Mouse (Mus musculus): ENCODE results near the gene Wdr4. TPM values are rescaled to one million over a fixed set of nuclear protein-coding genes. Genes with fewer than 3 reads are reported as not detected.

Wdr4 gene
- polyA plus RNA-seq (2015; fragmentation: Nextera tagmentation; extraction: Ambion mirVana), result 32.7 and 34.9 TPM in 2 replicates

- H3K4me2 ChIP-seq (replicated peaks), result peak within 1 kb of the TSS; percentile 68
- H3K9me3 ChIP-seq (replicated peaks), result no peaks in the 10 kb centered on the region
- peaks cover 21% of the 10 kb centered on the region for H3K4me1 ChIP-seq
- ATAC-seq (ENCODE audit: insufficient number of reproducible peaks, low FRiP score, low TSS enrichment, low read depth), result peak; percentile 98
- peaks cover 21% of the 10 kb centered on the region; the same call in 1 of the 2 replicates for H3K36me3 ChIP-seq
- under 1% methylated on average over 45 of the region's 45 CpGs for WGBS
- H3K4me3 ChIP-seq (replicated peaks), result peak within 1 kb of the TSS; percentile 94
- peak within 1 kb of the TSS; percentile 89 for H3K27ac ChIP-seq (replicated peaks)
- H3K9ac ChIP-seq, result peak within 1 kb of the TSS; percentile 65
- H3K27me3 ChIP-seq, result no peaks in the 10 kb centered on the region
These were observed at the start of gene Wdr4, which contains the start of gene Ndufv3 for GRCm38 (mm10) chr17:31519946-31520838. Gene Wdr4, minus strand, starts transcription at chr17:31519980. Gene Ndufv3, plus strand, starts transcription at chr17:31520115.

- Histone ChIP-seq H3K9ac (peak overlapping the region; percentile 96), H3K36me3 (no peaks in the 10 kb centered on the region), H3K4me3 (replicated peaks) (peak overlapping the region; percentile 88), H3K4me2 (replicated peaks) (peak overlapping the region; percentile 71), H3K27me3 (no peaks in the 10 kb centered on the region), H3K27ac (replicated peaks) (peak overlapping the region; percentile 98; the same call in 1 of the 2 replicates), H3K4me1 (peaks cover 34% of the 10 kb centered on the region), H3K9me3 (replicated peaks) (no peaks in the 10 kb centered on the region)
- no peak for ATAC-seq (ENCODE audit: insufficient number of reproducible peaks, low FRiP score, low TSS enrichment, low read depth)
- WGBS, result 55% methylated on average over 6 of the region's 6 CpGs
These were observed 46.5 kb upstream of the Wdr4 start for GRCm38 (mm10) chr17:31566276-31566675.

DNA sequence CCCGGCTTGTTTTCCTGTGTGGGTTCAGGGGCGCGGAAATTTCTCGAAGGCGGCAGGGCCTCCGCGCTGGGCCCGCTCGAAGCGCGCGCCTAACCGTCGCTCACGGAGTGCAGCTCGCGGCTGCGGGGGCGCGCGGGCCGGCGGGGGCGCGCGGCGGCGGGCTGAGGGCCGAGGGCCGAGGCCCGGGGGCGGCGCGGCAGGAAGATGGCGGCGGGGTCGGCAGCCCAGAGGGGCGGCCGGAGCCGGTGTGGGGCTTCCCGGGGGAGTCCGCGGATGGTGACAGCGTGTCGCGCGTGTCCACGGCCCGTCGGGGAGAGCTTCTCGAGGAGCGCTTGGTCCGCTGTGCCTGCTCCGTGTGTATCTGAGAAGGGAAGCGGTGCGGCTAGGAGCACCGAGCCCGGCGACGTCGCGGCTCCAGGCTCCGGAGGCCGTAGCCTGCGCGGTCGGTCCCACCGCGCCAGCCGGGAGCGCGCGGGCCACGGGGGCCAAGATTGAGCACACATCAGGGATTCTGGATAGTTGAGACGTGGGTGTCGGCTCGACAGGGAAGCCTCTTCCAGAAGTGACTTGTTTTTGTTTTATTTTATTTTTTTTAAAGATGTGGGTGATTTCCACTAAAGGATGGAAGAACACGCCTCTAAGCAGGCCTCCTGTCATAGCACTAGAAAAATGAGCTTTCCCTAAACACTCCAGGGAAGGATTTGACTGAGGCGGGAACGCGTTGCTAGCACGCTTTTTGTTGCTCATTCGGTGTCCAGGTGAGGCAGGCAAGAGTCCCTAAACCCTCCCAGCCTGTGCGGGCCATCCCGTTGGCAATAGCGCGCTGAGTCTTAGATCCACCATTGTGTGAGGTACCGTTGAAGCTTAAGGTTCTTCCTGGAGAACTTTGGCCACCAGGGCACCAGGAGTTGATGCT, 45.6 kb upstream of the Wdr4 start:
- Histone ChIP-seq H3K9me3 (replicated peaks) (no peaks in the 10 kb centered on the region), H3K27ac (replicated peaks) (peak overlapping the region; percentile 98), H3K9ac (peak overlapping the region; percentile 96), H3K27me3 (no peaks in the 10 kb centered on the region), H3K4me1 (peaks cover 34% of the 10 kb centered on the region), H3K4me3 (replicated peaks) (peak overlapping the region; percentile 88), H3K36me3 (no peaks in the 10 kb centered on the region), H3K4me2 (replicated peaks) (peak overlapping the region; percentile 71)
- WGBS, result under 1% methylated on average over 79 of the region's 88 CpGs
- ATAC-seq (ENCODE audit: insufficient number of reproducible peaks, low FRiP score, low TSS enrichment, low read depth), result peak; percentile 49; the same call in 1 of the 2 replicates

GRCm38 (mm10) chr17:31564858-31565140, 45.0 kb upstream of the Wdr4 start:
- Histone ChIP-seq H3K4me1 (peaks cover 34% of the 10 kb centered on the region), H3K27ac (replicated peaks) (peak overlapping the region; percentile 98), H3K9ac (peak overlapping the region; percentile 96), H3K4me2 (replicated peaks) (peak overlapping the region; percentile 71), H3K27me3 (no peaks in the 10 kb centered on the region), H3K9me3 (replicated peaks) (no peaks in the 10 kb centered on the region), H3K4me3 (replicated peaks) (peak overlapping the region; percentile 88), H3K36me3 (no peaks in the 10 kb centered on the region)
- no peak for ATAC-seq (ENCODE audit: insufficient number of reproducible peaks, low FRiP score, low TSS enrichment, low read depth)
- under 1% methylated on average over 41 of the region's 44 CpGs for WGBS

DNA sequence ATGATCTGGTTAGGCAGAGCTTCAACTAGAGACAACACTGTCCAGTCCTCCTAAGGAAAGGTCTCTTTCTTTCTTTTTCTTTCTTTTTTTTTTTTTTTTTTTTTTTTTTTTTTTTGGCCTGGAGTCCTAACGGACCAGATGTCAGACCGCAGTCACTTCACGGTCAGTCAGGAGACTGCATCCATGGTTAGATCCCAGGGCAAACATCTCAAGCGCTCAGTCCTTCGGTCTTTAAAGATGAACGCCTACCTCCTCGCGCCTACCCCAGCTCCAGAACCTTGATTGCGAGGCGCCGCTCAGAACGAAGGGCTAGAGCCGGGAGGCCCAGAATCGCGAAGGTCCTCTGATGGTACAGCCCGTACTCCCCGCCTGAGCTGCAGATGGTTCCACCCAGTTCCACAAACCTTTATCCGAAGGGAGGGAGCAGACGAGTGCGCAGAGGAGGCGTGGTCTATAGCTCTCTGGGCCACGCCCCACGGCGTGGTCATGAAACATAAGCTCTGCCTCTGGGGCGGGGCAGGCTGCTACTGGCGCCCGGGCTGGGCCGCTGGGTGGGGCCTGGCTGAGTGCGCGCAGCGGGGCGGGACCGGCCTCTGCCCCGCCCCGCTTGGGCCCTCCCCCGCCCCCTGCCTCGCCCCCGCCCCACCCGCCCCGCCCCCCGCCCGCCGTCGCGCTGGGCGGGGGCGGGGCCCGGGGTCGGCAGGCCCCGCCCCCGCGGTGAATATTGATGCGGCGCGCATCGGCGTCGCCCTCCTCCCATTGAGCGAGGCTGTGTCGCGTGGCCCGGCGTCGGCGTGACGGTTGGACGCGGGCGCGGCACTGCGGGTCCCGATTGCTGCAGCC, 44.5 kb upstream of the Wdr4 start, which contains the start of gene Pknox1:
Pknox1 (plus strand) TSS at position 720 of the 843 bp plus-strand sequence.
- no peaks in the 10 kb centered on the region for H3K27me3 ChIP-seq
- peak within 1 kb of the TSS; percentile 96 for H3K9ac ChIP-seq
- peak; percentile 96 for ATAC-seq (ENCODE audit: insufficient number of reproducible peaks, low FRiP score, low TSS enrichment, low read depth)
- 0% methylated on average over 49 of the region's 72 CpGs for WGBS
- peak within 1 kb of the TSS; percentile 98 for H3K27ac ChIP-seq (replicated peaks)
- peaks cover 34% of the 10 kb centered on the region for H3K4me1 ChIP-seq
- peak within 1 kb of the TSS; percentile 88 for H3K4me3 ChIP-seq (replicated peaks)
- no peaks in the 10 kb centered on the region for H3K9me3 ChIP-seq (replicated peaks)
- no peaks in the 10 kb centered on the region for H3K36me3 ChIP-seq
- H3K4me2 ChIP-seq (replicated peaks), result peak within 1 kb of the TSS; percentile 71

DNA sequence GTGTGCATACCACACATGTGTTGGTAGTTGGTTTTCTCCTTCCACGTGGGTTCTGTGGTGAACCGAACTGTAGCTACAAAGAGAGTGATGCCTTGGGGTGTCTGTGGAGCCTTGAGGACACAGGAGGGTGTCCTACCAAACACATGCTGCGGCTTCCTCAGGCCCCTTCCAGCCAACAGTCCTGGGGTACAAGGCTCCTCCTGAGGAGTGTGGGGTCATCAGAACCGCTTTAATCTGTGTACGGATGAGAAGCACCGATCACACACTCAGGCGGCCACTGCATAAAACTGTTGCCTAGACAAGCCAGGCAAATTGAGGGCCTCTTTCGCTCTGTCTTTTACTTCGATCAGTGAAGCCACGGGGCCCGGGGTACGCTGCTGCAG, 43.8 kb upstream of the Wdr4 start:
- Histone ChIP-seq H3K4me3 (replicated peaks) (peak overlapping the region; percentile 88), H3K27me3 (no peaks in the 10 kb centered on the region), H3K9me3 (replicated peaks) (no peaks in the 10 kb centered on the region), H3K36me3 (no peaks in the 10 kb centered on the region), H3K4me1 (peaks cover 32% of the 10 kb centered on the region), H3K27ac (replicated peaks) (peak overlapping the region; percentile 95), H3K9ac (peak overlapping the region; percentile 50), H3K4me2 (replicated peaks) (peak overlapping the region; percentile 57)
- ATAC-seq (ENCODE audit: insufficient number of reproducible peaks, low FRiP score, low TSS enrichment, low read depth), result no peak
- 11% methylated on average over 12 of the region's 12 CpGs for WGBS

GRCm38 (mm10) chr17:31559021-31559789, 39.4 kb upstream of the Wdr4 start:
- no peaks in the 10 kb centered on the region for H3K36me3 ChIP-seq
- WGBS, result 90% methylated on average over 11 of the region's 11 CpGs
- no peak overlapping the region for H3K4me3 ChIP-seq (replicated peaks)
- H3K27ac ChIP-seq (replicated peaks), result no peak overlapping the region
- no peak overlapping the region for H3K4me2 ChIP-seq (replicated peaks)
- H3K9me3 ChIP-seq (replicated peaks), result no peaks in the 10 kb centered on the region
- no peak for ATAC-seq (ENCODE audit: insufficient number of reproducible peaks, low FRiP score, low TSS enrichment, low read depth)
- no peaks in the 10 kb centered on the region for H3K27me3 ChIP-seq
- H3K4me1 ChIP-seq, result peaks cover 21% of the 10 kb centered on the region
- H3K9ac ChIP-seq, result no peak overlapping the region

DNA sequence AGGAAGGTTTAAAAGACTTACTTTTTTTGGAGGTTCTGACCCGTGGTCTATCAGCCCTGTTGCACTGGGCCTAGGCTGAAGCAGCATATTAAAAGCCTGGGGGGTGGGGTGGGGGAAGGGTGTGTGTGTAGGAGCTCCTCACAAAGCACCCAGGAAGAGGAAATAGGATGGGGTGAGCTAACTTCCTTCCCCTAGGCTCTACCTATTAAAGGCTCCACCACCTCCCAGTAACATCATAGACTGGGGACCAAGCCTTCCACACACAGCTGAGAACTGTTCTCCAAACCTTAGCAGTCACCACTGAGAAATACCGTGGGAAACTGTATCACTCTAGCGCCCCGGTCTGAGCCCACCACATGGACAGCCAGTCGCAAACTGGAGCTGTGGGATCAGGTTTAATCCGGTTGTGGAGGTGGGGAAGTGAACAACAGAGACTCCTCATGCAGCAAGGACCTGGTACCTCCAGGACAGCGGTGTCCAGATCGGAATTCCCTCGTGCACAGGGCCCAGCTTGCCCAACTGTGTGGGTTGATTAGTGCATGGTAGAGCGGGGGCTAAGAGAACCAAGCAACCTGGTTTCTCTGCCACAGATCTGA, 38.3 kb upstream of the Wdr4 start:
- H3K27ac ChIP-seq (replicated peaks), result no peak overlapping the region; the same call in 1 of the 2 replicates

DNA sequence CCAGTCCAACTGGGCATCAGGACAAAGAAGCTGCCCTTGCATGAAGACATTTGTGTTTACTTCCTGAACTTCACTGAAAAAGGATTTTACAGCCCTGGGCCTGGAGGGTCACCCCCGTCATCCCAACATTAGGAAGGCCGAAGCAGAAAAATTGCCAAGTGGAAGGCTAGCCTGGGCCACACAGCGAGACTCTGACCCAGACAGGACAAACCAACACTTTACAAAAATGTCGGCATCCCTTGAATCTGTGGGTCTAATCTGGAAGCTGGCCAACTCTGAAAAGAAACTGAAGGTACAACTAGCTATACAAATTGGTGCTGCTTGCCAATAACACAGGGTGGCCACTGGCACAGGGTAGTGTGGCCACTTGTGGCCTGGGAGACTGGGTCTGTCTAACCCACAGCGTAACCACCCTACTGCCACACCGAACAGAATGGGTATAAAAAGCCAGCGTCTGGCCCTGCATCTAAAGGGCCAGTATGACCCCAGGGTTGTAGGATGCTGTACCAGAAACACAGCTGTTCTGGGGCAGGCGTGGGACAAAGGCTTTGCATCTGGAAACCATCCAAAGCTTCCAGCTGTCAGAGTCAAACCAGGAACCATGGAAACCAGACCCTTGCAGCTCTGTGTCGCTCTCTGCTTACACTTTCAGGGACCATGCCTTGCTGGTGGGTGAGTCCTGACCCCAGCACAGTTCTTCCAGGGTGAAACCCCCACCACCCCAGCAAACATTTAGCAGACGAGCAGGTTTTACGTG, 37.5 kb upstream of the Wdr4 start:
- Histone ChIP-seq H3K4me3 (replicated peaks) (no peak overlapping the region), H3K36me3 (no peaks in the 10 kb centered on the region), H3K4me1 (peaks cover 14% of the 10 kb centered on the region), H3K4me2 (replicated peaks) (no peak overlapping the region), H3K27ac (replicated peaks) (no peak overlapping the region; the same call in 1 of the 2 replicates), H3K27me3 (no peaks in the 10 kb centered on the region), H3K9ac (no peak overlapping the region), H3K9me3 (replicated peaks) (no peaks in the 10 kb centered on the region)
- ATAC-seq (ENCODE audit: insufficient number of reproducible peaks, low FRiP score, low TSS enrichment, low read depth), result peak; percentile 83
- WGBS, result 33% methylated on average over 11 of the region's 11 CpGs

More for the DNA sequence above, 38.3 kb upstream of the Wdr4 start:
- WGBS, result 54% methylated on average over 10 of the region's 10 CpGs
- no peaks in the 10 kb centered on the region for H3K27me3 ChIP-seq
- no peaks in the 10 kb centered on the region for H3K36me3 ChIP-seq
- no peaks in the 10 kb centered on the region for H3K9me3 ChIP-seq (replicated peaks)
- 0 out of 2 replicates have a peak, but pooled peaks have one; percentile 2 for ATAC-seq (ENCODE audit: insufficient number of reproducible peaks, low FRiP score, low TSS enrichment, low read depth)
- no peak overlapping the region for H3K9ac ChIP-seq
- no peak overlapping the region for H3K4me3 ChIP-seq (replicated peaks)
- peaks cover 14% of the 10 kb centered on the region for H3K4me1 ChIP-seq
- no peak overlapping the region for H3K4me2 ChIP-seq (replicated peaks)
